Mouse (Mus musculus) erythroblast, adult 5-6 weeks (primary cell): Measurements from ENCODE around the gene Acot1. TPM values are rescaled to one million over a fixed set of nuclear protein-coding genes. Genes with fewer than 3 reads are reported as not detected.
A peak's percentile ranks its signal among the peaks of the same experiment; 100 is the strongest.
"Not testable (repeated sequence)": the region's sequence is repeated elsewhere in the genome, so short reads cannot be mapped to it uniquely, and the experiment has no call there.

ENCODE experiments used
- ATAC-seq: replicated peaks from 2 replicates; pipeline ENCODE4 v1.8.0; 2016; ENCODE audit warnings: moderate number of reproducible peaks, mild to moderate bottlenecking, moderate TSS enrichment, inconsistent platforms; ENCODE audit not compliant: poor library complexity, low FRiP score, severe bottlenecking
- total RNA-seq, 2 experiments: library from RNA; stranded (forward) in 1 of 2; stranded (reverse) in 1 of 2; fragments of 150-400 nt in 1 of 2; fragments of 200-764, 138-1000 nt in 1 of 2; gene quantifications; 2 replicates each; pipeline versions ENCODE4 v1.2.3 to v1.2.4; 2015 to 2017; ENCODE audit warnings: low replicate concordance in 2 of 2

The Acot1 gene
- not detected in 2 replicates for total RNA-seq (2015; ENCODE audit: low replicate concordance)
- 2.4 TPM in 1 of 2 replicates, not detected in the other for total RNA-seq (2017; ENCODE audit: low replicate concordance)

DNA sequence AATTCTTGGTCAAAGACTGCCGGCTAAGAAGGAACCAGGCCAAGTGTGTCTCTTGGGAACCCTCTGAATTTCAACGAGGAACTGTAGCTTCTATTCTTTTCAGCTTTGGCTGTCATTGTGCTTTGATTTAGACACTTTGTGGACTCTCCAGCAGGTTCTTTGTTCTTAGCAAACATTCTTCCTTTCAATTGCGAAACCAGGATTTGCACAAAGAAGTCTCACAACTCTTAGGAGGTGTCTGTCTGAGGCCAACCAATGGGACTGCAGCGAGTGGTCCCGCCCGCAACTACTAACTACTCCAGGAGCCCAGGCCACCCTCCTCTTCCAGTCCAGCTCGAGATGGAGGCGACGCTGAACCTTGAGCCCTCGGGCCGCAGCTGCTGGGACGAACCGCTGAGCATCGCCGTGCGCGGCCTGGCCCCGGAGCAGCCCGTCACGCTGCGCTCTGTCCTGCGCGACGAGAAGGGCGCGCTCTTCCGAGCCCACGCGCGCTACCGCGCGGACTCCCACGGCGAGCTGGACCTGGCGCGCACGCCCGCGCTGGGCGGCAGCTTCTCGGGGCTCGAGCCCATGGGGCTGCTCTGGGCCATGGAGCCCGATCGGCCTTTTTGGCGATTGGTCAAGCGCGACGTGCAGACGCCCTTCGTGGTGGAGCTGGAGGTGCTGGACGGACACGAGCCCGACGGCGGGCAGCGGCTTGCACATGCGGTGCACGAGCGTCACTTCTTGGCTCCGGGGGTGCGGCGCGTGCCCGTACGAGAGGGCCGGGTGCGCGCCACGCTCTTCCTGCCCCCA is at the start of gene Acot1:
Acot1 (plus strand) TSS at position 320 of the 795 bp plus-strand sequence.
- ATAC-seq = not testable (repeated sequence)

DNA sequence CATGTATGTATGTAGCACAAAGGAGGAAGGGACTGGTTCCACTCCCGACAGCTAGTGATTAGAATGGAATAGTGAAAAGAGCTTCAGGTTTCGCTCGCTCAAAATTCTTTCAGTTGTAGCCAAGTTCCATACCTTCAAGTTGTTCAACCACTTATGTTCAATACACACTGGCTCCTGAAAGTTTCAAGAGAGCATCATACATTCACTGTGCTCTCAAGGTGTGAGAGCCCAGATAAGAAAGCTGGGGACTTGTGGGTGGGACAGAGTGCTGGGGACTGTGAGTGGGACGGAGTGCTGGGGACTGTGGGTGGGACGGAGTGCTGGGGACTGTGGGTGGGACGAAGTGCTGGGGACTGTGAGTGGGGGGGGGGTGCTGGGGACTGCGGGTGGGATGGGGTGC is 44.1 kb upstream of the Acot1 start:
- no peak for ATAC-seq

DNA sequence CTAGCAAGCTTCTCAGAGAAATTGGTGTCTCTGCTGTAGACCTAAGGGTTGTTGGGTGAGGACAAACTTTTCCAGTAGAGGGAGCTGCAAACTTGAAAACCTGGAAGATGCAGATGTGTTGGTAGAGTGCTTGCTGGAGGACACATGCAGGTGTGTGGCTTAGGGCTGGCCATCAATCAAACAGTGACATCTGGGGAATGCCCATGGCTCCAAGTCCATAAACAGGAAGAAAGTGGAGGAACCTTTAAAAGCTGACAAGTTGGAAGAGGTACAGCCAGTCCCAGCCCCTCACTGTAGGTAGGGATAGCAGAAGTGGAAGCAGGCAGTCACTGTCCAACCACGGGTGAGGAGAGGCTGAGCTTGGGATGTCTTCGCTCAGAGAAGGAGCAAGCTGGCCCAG is 37.2 kb upstream of the Acot1 start:
- ATAC-seq = no peak

- no peak for ATAC-seq
Measured at GRCm38 (mm10) chr12:83978862-83979261, 30.4 kb upstream of the Acot1 start.

DNA sequence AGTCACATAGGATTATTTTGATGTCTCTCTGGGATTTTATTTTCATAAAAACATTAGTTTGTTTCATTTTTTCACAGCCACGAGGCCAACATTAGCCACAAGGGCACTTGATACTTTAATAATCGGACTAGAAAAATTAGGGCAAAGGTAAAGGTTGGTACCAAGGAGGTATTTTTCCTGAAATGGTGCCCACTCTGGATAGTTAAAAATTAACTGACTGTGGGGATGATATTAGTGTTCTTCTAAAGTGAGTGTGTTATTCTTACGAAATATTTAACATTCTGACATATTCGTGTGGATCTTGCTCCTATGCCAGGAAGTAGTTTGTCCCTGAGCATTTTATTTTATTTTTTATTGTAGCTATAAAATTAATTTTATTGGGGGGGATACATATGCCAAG is 27.7 kb upstream of the Acot1 start:
- no peak for ATAC-seq

DNA sequence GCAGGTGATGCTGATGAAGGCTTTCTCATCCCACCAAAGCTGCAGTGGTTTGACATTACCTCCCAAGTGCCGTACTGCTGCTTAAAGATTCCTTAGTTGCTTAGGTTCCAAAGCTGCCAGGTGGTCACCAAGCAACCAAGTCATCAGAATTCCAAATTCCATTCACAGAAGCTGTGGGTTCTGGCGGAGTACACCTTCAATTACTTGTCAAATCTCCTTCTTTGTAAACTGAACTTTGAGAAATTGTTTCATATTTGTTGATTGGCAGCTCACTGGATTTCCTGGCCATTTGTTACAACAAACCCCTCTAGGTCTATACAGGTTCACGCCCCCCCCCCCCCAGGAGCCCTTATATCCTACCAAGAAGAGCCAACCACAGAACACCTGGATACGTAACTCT is 24.5 kb upstream of the Acot1 start, which contains the start of gene Heatr4:
Heatr4 (minus strand) TSS at position 101 of the 400 bp plus-strand sequence.
- no peak for ATAC-seq

- no peak for ATAC-seq
Measured at GRCm38 (mm10) chr12:83987242-83987582, 22.1 kb upstream of the Acot1 start.

DNA sequence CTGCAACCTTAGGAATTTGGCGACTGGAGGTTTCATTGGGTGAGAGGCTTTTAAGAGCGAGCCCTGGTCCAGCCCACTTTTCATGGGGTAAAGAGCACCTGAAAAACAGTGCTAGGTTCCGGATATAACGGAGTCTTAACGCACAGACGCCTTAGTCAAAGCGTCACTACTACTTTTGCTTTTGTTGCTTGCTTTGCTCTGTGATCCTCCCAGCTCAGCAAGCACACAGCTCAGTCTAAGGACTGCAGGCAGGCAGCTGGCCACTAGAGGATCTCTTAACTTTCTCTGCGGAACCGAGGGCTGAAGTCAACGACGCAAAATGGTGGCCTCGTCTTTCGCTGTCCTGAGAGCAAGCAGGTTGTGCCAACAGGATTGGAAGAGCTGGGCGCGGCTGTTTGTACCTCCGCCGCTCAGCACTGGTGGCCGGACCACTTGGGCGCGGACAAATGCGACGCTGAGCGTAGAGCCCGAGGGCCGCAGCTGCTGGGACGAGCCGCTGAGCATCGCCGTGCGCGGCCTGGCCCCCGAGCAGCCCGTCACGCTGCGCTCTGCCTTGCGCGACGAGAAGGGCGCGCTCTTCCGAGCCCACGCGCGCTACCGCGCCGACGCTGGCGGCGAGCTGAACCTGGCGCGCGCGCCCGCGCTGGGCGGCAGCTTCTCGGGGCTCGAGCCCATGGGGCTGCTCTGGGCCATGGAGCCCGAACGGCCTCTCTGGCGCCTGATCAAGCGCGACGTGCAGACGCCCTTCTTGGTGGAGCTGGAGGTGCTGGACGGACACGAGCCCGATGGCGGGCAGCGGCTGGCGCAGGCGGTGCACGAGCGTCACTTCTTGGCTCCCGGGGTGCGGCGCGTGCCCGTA is 21.5 kb upstream of the Acot1 start, which contains the start of gene Acot2:
Acot2 (plus strand) TSS at position 279 of the 859 bp plus-strand sequence.
- ATAC-seq = 0 out of 2 replicates have a peak, but pooled peaks have one; percentile 22

DNA sequence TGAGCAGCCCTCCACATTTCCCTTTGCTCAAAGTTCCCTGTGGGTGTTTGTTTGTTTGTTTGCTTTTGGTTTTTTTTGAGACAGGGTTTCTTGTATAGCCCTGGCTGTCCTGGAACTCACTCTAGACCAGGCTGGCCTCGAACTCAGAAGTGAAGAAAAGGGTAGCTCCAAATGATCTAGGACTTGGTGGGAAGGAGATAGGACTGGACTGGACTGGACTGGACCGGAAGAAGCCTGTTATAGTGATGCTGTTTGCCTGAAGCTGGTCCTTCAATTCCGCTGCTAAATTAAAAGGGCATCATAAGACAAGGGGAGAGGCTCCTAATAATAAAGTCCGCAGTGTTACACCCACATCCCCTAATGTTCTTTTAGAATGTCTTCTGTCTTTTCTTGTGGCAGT is 20.8 kb upstream of the Acot1 start:
- no peak for ATAC-seq

GRCm38 (mm10) chr12:83989378-83989777 is 19.9 kb upstream of the Acot1 start:
- no peak for ATAC-seq

DNA sequence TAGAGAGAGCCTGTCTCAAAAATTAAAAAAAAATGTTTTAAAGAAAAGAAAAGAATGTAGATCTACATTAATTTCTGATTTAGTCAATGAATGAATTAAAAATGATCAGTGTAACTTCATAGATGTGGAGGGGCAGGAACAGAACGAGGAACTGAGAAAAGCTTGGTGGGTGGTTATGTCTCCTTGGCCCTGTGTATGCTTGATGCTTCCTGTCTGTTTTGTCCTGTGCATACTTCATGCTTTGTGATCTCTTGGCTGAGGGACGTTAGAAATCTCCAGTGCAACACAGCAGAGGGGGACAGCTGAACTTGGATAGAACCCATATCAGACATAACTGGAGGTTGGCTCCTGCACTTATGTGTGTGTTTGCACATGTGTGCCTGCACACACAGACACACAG is 12.1 kb upstream of the Acot1 start:
- ATAC-seq = no peak

- no peak for ATAC-seq
Measured at GRCm38 (mm10) chr12:83998341-83999107, 10.8 kb upstream of the Acot1 start.

DNA sequence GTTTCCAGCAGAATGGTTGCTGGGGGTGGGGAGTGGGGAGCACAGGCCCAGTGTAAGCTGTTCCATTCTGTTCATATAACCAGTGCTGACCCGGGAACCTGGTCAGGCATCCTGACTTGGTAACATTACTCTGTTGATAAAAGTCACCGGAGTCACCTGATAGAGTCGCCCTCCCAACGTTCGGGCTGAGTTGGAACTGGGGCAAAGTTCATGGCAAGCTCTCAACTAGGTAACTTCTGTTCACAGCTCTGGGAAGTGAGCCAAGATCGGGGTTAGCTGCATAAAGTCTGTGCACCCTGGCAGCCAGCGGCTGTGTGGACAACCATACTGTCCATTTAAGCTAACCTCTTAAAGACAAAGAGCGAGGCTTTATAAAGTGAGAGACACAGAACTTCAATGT is 10.1 kb upstream of the Acot1 start:
- ATAC-seq = not testable (repeated sequence)

- ATAC-seq = no peak
Measured at GRCm38 (mm10) chr12:84000418-84000817, 8.9 kb upstream of the Acot1 start.

DNA sequence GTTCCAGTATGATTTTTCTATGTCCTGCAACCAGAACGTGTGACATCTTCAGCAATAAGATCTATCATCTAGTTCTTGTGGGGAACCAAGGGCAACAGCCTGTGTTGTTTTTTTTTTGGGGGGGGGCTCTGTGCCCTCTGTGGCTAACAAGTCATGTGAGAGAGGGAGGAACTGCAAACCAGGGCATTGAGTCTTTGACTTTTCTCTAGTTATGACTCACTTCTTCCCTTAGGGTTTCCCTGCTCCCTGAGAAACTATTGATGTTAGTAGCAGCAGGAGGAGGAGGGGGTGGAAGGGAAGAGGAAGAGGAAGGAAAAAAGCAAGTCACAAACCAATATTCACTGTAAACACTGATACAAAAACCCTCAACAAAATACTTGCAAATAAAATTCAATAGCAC is 5.4 kb upstream of the Acot1 start:
- ATAC-seq = no peak

DNA sequence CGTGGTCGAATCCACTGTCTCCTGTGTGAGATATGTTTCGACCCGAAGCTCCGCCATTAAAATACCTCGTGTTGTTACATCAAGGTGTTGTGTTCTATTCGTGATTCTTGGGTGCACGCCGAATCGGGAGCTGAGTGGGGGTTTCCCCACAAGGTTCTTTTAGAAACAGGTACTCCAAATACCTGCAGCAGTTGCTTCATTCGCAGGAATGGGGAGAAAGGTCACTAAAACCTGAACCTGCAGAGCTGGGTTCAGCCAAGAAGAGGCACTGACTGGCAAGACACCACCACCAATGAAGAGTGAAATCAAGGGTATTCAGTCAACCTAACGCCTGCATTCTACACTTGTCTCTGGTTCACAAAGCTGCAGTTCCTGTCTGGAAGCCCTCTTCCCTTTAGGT is 1.0 kb upstream of the Acot1 start:
- ATAC-seq = no peak

GRCm38 (mm10) chr12:84008729-84009128 is 561 bp upstream of the Acot1 start:
- no peak for ATAC-seq

- no peak for ATAC-seq
Measured at GRCm38 (mm10) chr12:84010201-84010600, 911 bp downstream of the Acot1 start.

- no peak for ATAC-seq
Measured at GRCm38 (mm10) chr12:84011251-84012040, 2.2 kb downstream of the Acot1 start.
